Mouse (Mus musculus): ENCODE measurements at regions not wholly inside any gene's neighbourhood (a gene's known extent, or its start where the extent isn't known, plus 50 kb on each side); places are given as distances from the start of the nearest gene placed in this dataset.

DNA sequence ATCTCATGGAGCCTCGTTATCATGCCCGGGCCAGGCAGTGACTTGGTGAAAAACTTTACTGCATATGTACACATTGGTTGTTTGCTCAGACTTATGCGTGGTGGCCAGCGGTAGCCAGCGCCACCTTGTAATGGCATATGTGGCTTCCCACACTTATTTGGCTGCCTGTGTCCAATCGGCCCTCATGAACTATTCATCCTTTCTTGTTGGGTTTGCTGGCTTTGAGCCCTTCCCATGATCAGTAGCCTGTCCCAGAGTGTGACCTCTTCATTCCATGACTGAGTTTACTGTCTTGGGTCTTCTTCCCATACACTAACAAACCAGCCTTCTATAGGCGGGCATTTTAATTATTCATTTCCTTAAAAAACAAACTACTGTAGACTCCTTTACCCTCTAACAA, 361.9 kb downstream of the Etnk1 start:
- no peaks in the 10 kb centered on the region for H3K4me1 ChIP-seq (ENCODE audit: control insufficient read depth, insufficient read depth, low read length)
- no peaks in the 10 kb centered on the region for H3K36me3 ChIP-seq (ENCODE audit: control insufficient read depth, insufficient read depth, low read length)
- DNase-seq (ENCODE audit: low spot score, missing footprints), result peak; percentile 61
- no peak for ATAC-seq (ENCODE audit: low FRiP score)
- 90% methylated on average over 7 of the region's 7 CpGs for WGBS
- no peak overlapping the region for H3K27ac ChIP-seq (ENCODE audit: low read depth, low read length)
- no peak overlapping the region for H3K4me2 ChIP-seq
- H3K9me3 ChIP-seq (ENCODE audit: control insufficient read depth, low read length), result no peaks in the 10 kb centered on the region
- H3K4me3 ChIP-seq (ENCODE audit: low read depth, low read length), result no peak overlapping the region
- H3K27me3 ChIP-seq (ENCODE audit: control insufficient read depth, insufficient read depth, low read length), result no peaks in the 10 kb centered on the region
- H3K9ac ChIP-seq (ENCODE audit: low read length), result no peak overlapping the region

DNA sequence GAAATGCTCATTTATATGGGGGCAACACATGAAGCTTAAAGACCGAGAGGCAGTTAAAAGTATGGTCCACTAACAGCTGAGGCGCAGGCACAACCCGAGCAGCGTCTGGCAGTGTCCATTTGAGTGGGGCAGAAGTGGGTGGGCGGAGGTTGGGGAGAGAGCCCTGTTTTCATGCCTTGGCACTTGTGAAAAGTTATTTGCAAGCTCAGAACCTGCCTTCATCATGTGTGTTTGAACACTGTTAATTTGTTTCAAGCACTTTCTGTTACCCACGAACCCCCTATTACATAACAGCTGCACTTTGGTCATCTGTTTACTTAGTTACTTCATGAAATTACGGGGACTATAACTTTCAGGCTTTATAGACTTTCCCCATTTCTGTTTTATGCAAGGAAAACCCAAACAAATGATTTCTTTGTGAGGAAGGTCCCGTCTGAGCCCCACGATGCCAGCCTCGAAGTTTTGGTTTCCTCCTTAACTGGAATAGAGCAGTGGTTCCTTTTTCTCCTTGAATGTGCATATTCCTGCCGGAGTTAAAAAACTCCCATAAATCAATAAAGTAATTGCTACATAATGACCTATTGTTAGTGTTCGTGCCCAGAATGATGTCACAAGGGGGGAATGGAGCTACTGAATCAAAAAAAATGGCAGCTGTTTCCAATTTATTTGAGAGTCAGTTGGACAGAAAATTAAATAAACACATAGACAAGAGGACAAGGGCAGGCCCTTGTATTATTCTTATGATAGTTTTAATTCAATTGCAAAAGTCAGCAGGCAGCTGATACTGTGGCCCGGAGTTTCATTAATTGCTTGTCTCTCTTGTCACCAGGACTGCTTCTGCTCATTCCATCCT, 363.6 kb downstream of the Etnk1 start:
- no peak for DNase-seq (ENCODE audit: low spot score, missing footprints)
- WGBS, result 75% methylated on average over 13 of the region's 13 CpGs
- no peak overlapping the region for H3K4me3 ChIP-seq (ENCODE audit: low read depth, low read length)
- H3K27me3 ChIP-seq (ENCODE audit: control insufficient read depth, insufficient read depth, low read length), result no peaks in the 10 kb centered on the region
- no peaks in the 10 kb centered on the region for H3K36me3 ChIP-seq (ENCODE audit: control insufficient read depth, insufficient read depth, low read length)
- no peak for ATAC-seq (ENCODE audit: low FRiP score)
- H3K4me2 ChIP-seq, result no peak overlapping the region
- no peaks in the 10 kb centered on the region for H3K9me3 ChIP-seq (ENCODE audit: control insufficient read depth, low read length)
- H3K4me1 ChIP-seq (ENCODE audit: control insufficient read depth, insufficient read depth, low read length), result no peaks in the 10 kb centered on the region
- no peak overlapping the region for H3K9ac ChIP-seq (ENCODE audit: low read length)
- no peak overlapping the region for H3K27ac ChIP-seq (ENCODE audit: low read depth, low read length)

DNA sequence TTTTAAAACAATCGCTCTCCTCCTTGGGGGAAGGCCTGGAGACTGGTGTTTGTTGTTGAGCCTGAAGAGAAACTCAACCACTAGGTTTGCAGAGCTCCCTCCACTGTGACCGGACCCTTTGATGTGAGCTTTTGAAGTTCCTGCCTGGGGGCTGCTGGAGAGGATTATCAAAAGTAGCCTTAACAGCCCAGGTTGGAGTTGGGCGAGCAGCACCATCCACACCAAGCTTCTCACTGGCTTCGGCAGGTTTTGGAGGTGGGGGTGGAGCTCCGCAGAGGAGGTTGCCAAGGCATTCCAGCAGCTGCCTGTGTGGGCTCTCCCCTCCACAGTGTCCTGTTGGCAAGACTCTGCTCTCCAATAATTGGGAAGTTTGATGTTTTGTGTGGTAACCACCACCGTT, 364.5 kb downstream of the Etnk1 start:
- Histone ChIP-seq H3K4me2 (no peak overlapping the region), H3K9ac (ENCODE audit: low read length) (no peak overlapping the region), H3K4me1 (ENCODE audit: control insufficient read depth, insufficient read depth, low read length) (no peaks in the 10 kb centered on the region), H3K36me3 (ENCODE audit: control insufficient read depth, insufficient read depth, low read length) (no peaks in the 10 kb centered on the region), H3K4me3 (ENCODE audit: low read depth, low read length) (no peak overlapping the region), H3K27ac (ENCODE audit: low read depth, low read length) (no peak overlapping the region), H3K9me3 (ENCODE audit: control insufficient read depth, low read length) (no peaks in the 10 kb centered on the region), H3K27me3 (ENCODE audit: control insufficient read depth, insufficient read depth, low read length) (no peaks in the 10 kb centered on the region)
- WGBS, result 29% methylated on average over 6 of the region's 6 CpGs
- no peak for DNase-seq (ENCODE audit: low spot score, missing footprints)
- ATAC-seq (ENCODE audit: low FRiP score), result no peak

DNA sequence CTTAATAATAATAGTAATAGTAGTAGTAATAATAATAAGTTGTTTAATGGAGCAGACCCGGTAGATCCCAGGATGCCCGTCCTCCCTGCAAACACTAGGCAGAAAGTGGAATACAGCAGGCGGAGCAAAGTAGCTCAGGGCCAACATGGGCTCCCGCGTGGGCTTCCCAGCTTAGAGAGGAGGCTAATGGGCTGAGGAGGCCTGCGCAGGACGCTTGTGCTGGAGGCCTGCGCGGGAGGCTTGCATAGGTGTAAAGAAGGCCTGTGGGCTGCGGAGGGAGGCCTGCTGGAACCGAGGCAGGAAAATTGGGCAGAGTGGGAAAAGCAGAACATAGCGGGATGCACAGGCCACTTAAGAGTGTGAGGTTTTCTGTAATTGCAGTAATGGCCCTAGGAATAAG, 365.4 kb downstream of the Etnk1 start:
- DNase-seq (ENCODE audit: low spot score, missing footprints) (no peak), ATAC-seq (ENCODE audit: low FRiP score) (no peak)
- Histone ChIP-seq H3K36me3 (ENCODE audit: control insufficient read depth, insufficient read depth, low read length) (no peaks in the 10 kb centered on the region), H3K9ac (ENCODE audit: low read length) (no peak overlapping the region), H3K9me3 (ENCODE audit: control insufficient read depth, low read length) (no peaks in the 10 kb centered on the region), H3K4me3 (ENCODE audit: low read depth, low read length) (no peak overlapping the region), H3K27ac (ENCODE audit: low read depth, low read length) (no peak overlapping the region), H3K4me1 (ENCODE audit: control insufficient read depth, insufficient read depth, low read length) (no peaks in the 10 kb centered on the region), H3K4me2 (no peak overlapping the region), H3K27me3 (ENCODE audit: control insufficient read depth, insufficient read depth, low read length) (no peaks in the 10 kb centered on the region)
- WGBS, result 93% methylated on average over 12 of the region's 12 CpGs

DNA sequence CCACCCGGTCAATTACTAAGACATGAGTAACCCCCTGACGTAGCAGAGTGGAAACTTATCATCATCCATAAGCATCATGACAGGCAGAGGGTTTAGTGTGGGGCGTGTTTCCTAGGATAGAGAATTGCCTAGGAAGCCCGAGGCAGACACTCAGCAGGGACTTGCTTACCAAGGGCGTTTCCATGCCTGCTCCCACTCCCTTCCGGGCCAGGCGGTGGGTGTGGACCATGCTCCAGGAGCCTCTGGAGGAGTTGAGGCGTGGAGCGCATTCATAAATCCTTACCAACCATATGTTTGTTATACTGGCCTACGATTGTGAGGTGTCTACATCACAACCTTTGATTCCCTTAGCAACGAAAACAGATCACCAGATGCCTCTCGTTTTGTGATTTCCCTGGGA, 368.2 kb downstream of the Etnk1 start:
- no peak for ATAC-seq (ENCODE audit: low FRiP score)
- H3K27me3 ChIP-seq (ENCODE audit: control insufficient read depth, insufficient read depth, low read length), result no peaks in the 10 kb centered on the region
- H3K4me2 ChIP-seq, result no peak overlapping the region
- H3K27ac ChIP-seq (ENCODE audit: low read depth, low read length), result no peak overlapping the region
- H3K4me1 ChIP-seq (ENCODE audit: control insufficient read depth, insufficient read depth, low read length), result no peaks in the 10 kb centered on the region
- no peak overlapping the region for H3K4me3 ChIP-seq (ENCODE audit: low read depth, low read length)
- DNase-seq (ENCODE audit: low spot score, missing footprints), result peak; percentile 12
- H3K36me3 ChIP-seq (ENCODE audit: control insufficient read depth, insufficient read depth, low read length), result no peaks in the 10 kb centered on the region
- H3K9me3 ChIP-seq (ENCODE audit: control insufficient read depth, low read length), result no peaks in the 10 kb centered on the region
- 91% methylated on average over 12 of the region's 12 CpGs for WGBS
- H3K9ac ChIP-seq (ENCODE audit: low read length), result no peak overlapping the region

DNA sequence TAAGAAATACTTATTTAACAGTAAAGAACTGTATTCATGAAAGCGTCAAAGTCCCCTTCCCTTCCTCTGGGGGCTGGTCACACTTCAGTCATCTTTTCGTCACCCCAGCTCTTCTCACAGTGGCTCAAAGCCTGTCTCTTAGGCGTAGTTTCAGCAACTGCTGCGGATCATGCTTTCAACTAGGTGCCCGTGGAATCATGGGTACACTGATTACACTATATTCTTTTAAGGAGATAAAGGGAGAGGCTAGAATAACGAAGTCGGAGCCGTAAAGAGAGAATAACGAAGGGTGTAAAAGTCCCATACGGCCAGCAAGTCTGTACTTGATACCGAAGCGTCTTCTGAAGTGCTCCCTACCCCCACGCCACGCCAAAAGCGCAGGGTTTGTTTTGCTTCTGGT, 368.7 kb downstream of the Etnk1 start:
- H3K4me2 ChIP-seq, result no peak overlapping the region
- no peaks in the 10 kb centered on the region for H3K9me3 ChIP-seq (ENCODE audit: control insufficient read depth, low read length)
- H3K36me3 ChIP-seq (ENCODE audit: control insufficient read depth, insufficient read depth, low read length), result no peaks in the 10 kb centered on the region
- H3K27me3 ChIP-seq (ENCODE audit: control insufficient read depth, insufficient read depth, low read length), result no peaks in the 10 kb centered on the region
- H3K4me1 ChIP-seq (ENCODE audit: control insufficient read depth, insufficient read depth, low read length), result no peaks in the 10 kb centered on the region
- no peak overlapping the region for H3K27ac ChIP-seq (ENCODE audit: low read depth, low read length)
- DNase-seq (ENCODE audit: low spot score, missing footprints) (peak; percentile 68), ATAC-seq (ENCODE audit: low FRiP score) (no peak)
- no peak overlapping the region for H3K9ac ChIP-seq (ENCODE audit: low read length)
- 88% methylated on average over 15 of the region's 15 CpGs for WGBS
- H3K4me3 ChIP-seq (ENCODE audit: low read depth, low read length), result no peak overlapping the region

DNA sequence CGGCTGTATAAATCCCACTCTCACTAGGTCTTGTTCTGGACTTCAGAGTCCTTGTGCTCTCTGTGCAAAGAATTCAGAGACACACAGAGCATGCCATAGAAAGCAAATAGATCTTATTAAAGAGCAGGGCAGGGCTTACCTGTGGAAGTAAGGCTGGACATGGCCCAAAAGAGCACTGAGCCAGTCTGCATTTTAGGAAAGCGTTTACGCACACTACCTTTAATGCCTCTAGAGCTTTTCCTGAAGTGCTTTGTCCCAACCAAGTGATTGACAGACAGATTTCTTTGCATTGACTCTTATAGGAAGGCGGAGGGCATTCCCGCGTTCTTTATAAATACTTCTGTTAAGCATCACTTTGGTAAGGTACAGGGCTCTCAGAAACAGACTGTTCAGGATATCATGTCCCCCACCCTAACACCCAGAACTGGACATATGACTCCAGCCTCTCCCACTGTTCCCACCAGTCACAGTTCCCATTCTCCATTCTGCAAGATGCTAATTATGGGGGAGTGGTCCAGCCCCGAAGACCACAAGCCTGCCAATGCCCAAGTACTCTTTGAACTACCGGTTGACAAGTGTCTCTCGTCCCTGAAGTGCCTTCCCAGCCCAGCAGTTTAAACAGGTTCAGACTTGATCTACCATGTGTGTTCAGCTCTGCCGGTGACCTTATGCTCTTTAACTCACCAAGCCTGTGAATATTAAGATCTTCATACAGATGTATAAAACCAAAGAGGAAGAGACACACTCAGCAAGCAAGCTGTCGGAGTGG, 369.7 kb downstream of the Etnk1 start:
- H3K27ac ChIP-seq (ENCODE audit: low read depth, low read length), result no peak overlapping the region
- DNase-seq (ENCODE audit: low spot score, missing footprints) (peak; percentile 45), ATAC-seq (ENCODE audit: low FRiP score) (no peak)
- H3K9ac ChIP-seq (ENCODE audit: low read length), result no peak overlapping the region
- no peak overlapping the region for H3K4me3 ChIP-seq (ENCODE audit: low read depth, low read length)
- H3K4me1 ChIP-seq (ENCODE audit: control insufficient read depth, insufficient read depth, low read length), result no peaks in the 10 kb centered on the region
- H3K27me3 ChIP-seq (ENCODE audit: control insufficient read depth, insufficient read depth, low read length), result no peaks in the 10 kb centered on the region
- no peak overlapping the region for H3K4me2 ChIP-seq
- 89% methylated on average over 11 of the region's 11 CpGs for WGBS
- no peaks in the 10 kb centered on the region for H3K9me3 ChIP-seq (ENCODE audit: control insufficient read depth, low read length)
- no peaks in the 10 kb centered on the region for H3K36me3 ChIP-seq (ENCODE audit: control insufficient read depth, insufficient read depth, low read length)

DNA sequence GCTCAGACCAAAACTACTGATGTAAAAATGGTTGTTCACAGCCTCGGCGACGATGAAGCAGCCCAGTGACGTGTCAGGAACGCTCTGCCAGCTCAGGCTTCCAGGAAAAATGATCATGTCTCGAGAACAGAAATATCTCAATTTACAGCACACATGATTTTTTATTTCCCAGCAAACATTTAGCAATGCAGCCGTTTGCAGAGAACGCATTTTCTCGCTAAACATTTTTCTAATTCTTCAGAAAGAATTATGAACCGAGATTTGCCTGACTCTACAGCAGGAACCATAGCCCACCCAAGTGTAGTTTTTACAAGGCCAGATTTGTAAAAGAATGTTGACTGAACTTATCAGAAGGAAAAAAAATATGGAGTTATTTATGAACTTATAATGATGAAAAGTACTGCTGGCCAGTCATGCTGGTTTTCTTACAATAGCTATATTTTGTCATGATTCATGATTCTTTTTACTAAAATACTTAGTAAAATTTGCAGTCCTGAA, 380.4 kb downstream of the Etnk1 start:
- ATAC-seq (ENCODE audit: low FRiP score) (no peak), DNase-seq (ENCODE audit: low spot score, missing footprints) (no peak)
- H3K9ac ChIP-seq (ENCODE audit: low read length), result no peak overlapping the region
- H3K36me3 ChIP-seq (ENCODE audit: control insufficient read depth, insufficient read depth, low read length), result no peaks in the 10 kb centered on the region
- no peaks in the 10 kb centered on the region for H3K9me3 ChIP-seq (ENCODE audit: control insufficient read depth, low read length)
- no peaks in the 10 kb centered on the region for H3K4me1 ChIP-seq (ENCODE audit: control insufficient read depth, insufficient read depth, low read length)
- H3K4me2 ChIP-seq, result no peak overlapping the region
- no peaks in the 10 kb centered on the region for H3K27me3 ChIP-seq (ENCODE audit: control insufficient read depth, insufficient read depth, low read length)
- no peak overlapping the region for H3K27ac ChIP-seq (ENCODE audit: low read depth, low read length)
- H3K4me3 ChIP-seq (ENCODE audit: low read depth, low read length), result no peak overlapping the region
- 93% methylated on average over 10 of the region's 10 CpGs for WGBS

DNA sequence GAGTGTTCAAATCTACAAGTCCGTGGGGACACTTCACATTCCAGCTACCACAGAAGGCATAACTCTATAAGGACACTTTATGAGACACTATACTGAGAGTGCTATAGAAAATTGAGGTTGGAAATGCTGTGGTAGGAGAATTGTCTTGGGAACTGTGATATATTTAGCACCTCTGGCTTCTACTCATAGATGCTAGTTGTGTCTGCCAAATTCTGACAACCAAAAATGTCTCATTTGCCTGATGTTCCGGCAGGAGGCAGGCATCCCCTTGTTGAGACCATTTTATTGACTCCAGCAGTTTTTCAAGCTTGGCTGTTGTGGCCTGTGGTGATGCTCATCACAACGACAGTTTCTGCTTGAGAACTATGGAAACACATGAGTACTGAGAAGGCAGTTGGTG, 387.9 kb downstream of the Etnk1 start:
- H3K4me2 ChIP-seq, result no peak overlapping the region
- H3K9me3 ChIP-seq (ENCODE audit: control insufficient read depth, low read length), result no peaks in the 10 kb centered on the region
- H3K9ac ChIP-seq (ENCODE audit: low read length), result no peak overlapping the region
- ATAC-seq (ENCODE audit: low FRiP score) (no peak), DNase-seq (ENCODE audit: low spot score, missing footprints) (no peak)
- H3K4me1 ChIP-seq (ENCODE audit: control insufficient read depth, insufficient read depth, low read length), result no peaks in the 10 kb centered on the region
- H3K36me3 ChIP-seq (ENCODE audit: control insufficient read depth, insufficient read depth, low read length), result no peaks in the 10 kb centered on the region
- H3K27ac ChIP-seq (ENCODE audit: low read depth, low read length), result no peak overlapping the region
- H3K27me3 ChIP-seq (ENCODE audit: control insufficient read depth, insufficient read depth, low read length), result no peaks in the 10 kb centered on the region
- WGBS, result 85% methylated on average over 3 of the region's 3 CpGs
- H3K4me3 ChIP-seq (ENCODE audit: low read depth, low read length), result no peak overlapping the region

All from midbrain, embryonic 11.5 days (tissue).